Mouse (Mus musculus): ENCODE results near the gene Nsmce4a.

DNA sequence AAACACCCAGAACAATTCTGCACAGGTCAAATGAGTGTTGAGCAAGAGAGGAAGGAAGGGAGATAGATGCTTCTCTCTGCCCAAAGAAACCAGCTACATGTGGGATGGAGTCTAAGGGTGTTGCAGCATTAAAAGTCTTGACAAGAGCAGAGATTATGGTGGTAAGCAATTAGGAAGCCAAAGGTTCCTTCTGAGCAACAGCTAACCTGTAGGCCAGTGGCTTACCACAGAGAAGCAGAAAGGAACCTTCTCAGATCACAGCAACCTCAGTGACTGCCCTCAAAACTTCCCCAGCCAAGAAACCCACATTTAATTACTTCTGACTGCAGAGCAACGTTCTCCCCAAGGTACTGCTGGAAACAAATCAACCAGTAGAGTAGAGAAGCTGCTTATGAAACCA lies 71.4 kb downstream of the Nsmce4a start:
- TF ChIP-seq POLR2A (IDR thresholded peaks at IDR 0.05; ENCODE audit: extremely low read depth, insufficient read depth, low read length) (no peak), CTCF (IDR thresholded peaks at IDR 0.05; ENCODE audit: low read depth, low read length) (no peak)

Data from liver, adult 2 months (tissue).